Mouse (Mus musculus) layer of hippocampus, adult 11-12 months (tissue): Measurements from ENCODE around the gene Pon1.

Experiments
- DNase-seq: peaks from one replicate; pipeline ENCODE4 v3.0.0; 2022; ENCODE audit warnings: low spot score

Pon1 gene

DNA sequence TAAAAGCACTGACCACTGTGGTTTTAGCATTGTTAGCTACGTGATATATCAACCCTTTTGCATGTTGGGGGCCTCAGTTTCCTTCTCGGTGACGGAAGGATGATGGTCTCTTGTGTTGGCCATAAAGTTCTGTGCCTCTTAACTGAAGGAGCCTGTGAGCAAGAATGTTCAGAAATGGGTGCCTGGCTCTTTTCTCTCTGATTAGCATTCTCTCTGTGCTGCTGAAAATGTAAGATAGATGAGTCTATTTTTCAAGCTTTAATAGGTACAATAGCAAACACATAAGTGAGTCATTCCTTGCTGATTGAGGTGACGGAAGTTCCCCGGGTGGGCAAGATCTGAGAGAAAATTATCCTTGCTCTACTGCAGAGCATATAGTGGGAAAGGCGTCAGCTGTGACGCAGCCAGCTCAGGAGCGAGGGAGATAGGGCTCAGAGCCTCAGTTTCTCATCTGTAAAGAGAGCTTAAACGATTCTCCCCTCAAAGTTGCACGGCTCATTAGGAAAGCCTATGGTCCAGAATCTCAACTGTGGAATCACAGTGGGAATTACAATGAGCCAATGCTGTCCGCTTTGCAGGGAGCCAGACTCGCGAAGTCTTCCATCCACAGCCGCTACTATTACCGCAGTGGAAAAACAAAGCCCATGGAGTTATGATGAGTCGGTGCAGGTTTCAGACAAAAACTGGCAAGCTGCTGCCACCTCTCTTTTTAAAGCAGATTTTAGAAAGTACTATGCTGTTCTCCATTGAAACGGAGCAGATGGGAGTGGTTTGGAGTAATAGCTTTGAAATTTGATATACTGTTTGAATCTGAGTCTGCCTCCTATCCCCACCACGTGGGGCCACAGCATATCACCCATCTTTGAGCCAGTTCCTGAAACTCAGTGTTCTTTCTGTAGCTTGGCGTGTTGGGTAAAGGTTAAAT, 15.5 kb downstream of the Pon1 start:
- DNase-seq = peak; percentile 17

GRCm38 (mm10) chr6:5174179-5174812, 19.4 kb downstream of the Pon1 start:
- no peak for DNase-seq

DNA sequence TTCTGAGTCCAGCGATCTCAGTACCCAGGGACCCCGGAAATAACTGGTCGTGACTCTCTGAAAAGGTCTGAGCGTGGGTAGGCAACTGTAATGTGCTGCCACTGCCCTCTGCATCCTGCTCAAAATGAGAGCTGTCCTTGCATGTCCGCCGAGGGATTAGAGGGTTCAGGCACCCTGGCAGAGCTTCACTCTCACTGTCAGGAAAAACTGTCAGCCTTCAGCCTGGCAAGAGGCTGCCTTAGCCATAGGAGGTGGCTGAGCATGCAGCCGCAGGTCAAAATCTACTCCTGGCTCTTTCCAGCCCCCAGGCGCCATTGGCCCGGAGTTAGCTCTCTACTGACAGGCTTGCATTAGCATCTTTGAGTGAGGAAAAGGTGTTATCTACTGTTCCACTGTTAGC, 21.2 kb downstream of the Pon1 start:
- DNase-seq = no peak

- no peak for DNase-seq
These were observed 22.3 kb downstream of the Pon1 start for GRCm38 (mm10) chr6:5171418-5171817.

DNA sequence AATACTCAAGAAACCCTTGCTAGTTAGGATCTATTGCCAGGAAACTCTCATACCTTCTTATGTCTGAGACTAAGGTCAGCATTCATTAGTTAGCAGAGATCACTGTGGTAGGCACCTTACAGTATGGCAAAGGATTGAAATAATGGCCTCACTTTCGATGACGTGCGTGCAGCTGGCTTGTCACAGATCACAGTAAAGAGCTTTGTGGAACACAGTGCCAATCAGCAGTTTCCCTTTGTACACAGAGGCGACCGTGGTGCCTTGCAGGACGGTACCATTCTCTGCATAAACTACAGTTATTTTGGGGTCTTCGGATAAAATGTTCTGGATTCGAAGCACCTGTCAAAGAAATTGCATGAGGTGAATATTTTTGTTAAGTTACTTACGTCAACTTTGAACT, 25.6 kb downstream of the Pon1 start:
- peak; percentile 18 for DNase-seq

DNA sequence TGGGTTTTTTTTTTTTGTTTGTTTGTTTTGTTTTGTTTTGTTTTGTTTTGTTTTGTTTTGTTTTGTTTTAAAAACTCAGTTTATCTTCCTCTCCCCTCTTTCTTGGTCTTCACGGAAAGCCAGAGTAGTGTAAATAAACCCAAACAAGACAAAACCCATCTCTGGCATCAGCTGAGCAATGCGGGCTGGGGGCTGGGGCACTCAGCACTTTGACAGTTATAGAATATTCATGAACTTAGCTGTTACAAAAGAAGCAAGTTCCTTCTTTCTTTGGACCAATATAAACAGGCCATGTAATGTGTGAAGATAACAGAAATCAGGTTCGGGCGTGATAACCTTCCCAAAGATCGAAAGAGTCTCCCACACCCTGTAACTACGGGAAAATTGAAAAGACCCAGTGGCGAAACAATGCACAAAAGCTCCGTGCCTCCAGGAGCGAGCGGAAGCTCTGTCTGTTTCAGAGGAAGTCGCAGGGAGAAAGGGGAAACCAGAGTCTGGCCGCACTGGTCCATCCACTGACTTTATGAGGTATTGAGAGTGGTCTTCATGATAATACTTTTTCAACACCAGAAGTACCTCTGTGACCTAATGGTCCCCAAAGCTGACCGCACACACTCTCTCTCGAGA, 26.6 kb downstream of the Pon1 start:
- peak; percentile 45 for DNase-seq

DNA sequence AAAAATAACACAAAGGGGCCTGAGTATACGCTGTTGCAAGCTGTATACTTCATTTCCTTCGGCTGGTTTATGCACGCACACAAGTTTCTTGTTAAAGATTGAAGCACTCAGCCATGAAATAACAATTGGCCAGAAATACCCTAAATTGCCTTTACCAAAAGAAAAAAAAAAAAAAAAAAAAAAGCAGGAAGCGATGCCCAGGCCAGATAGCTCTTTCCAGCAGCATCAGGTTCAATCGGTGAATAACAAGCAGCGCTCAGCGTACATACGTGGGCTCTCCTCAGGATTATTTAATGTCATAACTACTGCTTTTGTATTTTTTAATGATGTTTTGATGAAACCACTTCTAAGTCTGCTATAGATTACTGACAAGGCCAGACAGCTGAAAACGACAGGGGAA, 28.9 kb downstream of the Pon1 start:
- DNase-seq = no peak

DNA sequence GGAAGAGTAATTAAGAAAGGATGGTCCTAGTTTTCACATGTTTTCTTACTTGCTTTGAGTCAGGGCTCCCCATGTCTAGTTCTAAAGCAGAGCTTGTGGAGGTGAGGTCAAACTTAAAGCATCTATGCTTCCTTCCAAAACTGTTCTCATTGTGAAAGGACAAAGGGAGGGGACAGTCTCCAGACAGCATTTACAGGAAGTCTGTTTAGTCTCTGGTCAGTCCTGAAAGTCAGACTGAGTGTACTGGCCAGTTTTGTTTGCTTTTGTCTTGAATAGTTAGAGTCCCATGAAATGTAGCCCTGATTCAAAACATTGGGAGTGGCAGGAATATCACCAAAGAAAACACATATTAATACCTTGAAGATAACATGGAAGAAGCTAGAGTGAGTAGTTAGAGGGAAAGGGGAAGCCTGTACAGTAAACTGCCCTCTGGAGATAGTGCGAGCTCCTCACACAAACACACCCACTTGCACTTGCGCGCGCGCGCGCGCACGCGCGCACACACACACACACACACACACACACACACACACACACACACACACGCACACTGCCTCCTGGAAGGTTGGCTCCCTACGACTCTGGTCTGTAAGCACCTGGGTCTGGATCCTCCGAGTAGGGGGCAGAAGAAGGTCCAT, 30.1 kb downstream of the Pon1 start:
- DNase-seq = no peak

- no peak for DNase-seq
These were observed 31.7 kb downstream of the Pon1 start for GRCm38 (mm10) chr6:5162052-5162451.

GRCm38 (mm10) chr6:5159385-5159791, 34.4 kb downstream of the Pon1 start:
- no peak for DNase-seq

- DNase-seq = no peak
These were observed 37.0 kb downstream of the Pon1 start for GRCm38 (mm10) chr6:5156541-5157425.

DNA sequence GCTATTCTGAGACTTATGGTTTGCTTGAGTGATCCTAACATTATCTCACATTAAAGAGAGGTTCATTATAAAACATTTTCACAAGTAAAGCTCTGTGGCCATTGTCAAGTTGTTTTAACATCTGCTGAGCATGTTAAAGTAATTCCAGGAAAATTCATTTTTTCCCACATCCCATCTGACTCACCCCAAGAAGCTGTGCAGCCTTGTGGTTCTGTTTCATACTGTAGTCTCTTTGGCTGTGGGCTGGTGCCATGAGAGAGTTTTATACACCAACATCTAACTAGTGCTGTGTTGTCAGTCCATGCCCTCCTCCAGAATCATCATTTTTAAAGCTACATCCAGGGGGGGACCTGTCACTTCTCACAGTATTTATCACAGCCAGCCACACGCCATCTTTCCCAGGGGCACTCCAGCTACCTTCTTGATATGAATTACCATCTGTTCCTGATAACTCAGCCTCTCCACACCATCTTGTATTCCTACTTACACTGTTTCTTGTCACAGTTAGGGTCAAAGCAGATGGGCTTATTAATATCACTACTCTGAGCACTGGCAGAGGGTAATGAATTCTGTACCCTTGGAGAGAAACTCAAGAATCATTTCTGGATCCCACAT, 38.3 kb downstream of the Pon1 start:
- DNase-seq = no peak

GRCm38 (mm10) chr6:5154786-5155185, 39.0 kb downstream of the Pon1 start:
- DNase-seq = no peak

- no peak for DNase-seq
These were observed 41.6 kb downstream of the Pon1 start for GRCm38 (mm10) chr6:5152185-5152584.

- no peak for DNase-seq
These were observed 42.6 kb downstream of the Pon1 start for GRCm38 (mm10) chr6:5151171-5151570.

DNA sequence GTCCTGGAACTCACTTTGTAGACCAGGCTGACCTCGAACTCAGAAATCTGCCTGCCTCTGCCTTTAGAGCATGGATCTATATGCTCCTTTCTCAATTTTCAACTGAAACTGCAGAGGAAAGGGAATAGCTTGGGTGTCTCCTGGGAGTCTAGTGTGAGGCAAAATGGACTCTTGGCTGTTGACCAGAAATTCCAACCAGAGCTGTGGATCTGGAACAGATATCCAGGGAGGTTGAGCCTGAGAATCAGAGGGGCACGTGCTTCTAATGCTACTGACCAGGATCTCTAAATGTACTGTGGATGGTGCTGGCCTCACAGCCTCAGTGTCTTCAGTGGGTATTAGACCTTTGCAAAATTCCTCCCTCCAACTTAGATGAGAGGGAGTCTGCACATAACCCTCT, 43.8 kb downstream of the Pon1 start:
- DNase-seq = no peak

DNA sequence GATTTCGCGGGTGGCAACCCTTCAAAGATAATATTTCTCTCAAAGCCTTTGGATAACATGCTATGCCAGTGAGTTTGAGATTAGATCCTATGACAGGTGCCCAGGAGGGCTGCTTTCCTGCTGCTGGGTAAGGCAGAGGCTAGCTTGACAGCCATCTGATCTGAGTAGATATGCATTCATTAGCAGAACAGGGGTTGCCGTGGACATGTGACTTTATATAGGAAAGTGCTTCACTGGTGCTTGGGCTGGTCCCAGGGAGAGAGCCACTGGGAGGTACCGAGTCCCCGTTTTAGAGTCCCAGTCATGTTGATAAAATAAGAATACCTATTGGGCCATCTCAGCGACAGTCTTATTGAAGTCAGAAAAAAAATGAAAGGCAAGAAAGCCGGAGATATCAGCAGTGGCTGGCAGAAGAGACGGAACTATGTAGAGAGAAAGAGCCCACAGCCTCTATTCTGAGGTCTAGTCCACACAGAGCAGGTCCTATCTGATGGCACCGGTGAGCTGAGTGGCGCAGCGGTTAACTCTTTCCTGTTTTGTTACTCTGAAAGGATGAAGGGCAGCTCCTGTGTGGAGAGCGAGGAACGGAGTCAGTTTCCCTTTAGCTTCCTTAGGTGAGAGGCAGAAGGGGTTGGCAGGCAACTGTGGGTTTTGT, 46.1 kb downstream of the Pon1 start:
- no peak for DNase-seq

GRCm38 (mm10) chr6:5139666-5140065, 54.1 kb downstream of the Pon1 start:
- no peak for DNase-seq

DNA sequence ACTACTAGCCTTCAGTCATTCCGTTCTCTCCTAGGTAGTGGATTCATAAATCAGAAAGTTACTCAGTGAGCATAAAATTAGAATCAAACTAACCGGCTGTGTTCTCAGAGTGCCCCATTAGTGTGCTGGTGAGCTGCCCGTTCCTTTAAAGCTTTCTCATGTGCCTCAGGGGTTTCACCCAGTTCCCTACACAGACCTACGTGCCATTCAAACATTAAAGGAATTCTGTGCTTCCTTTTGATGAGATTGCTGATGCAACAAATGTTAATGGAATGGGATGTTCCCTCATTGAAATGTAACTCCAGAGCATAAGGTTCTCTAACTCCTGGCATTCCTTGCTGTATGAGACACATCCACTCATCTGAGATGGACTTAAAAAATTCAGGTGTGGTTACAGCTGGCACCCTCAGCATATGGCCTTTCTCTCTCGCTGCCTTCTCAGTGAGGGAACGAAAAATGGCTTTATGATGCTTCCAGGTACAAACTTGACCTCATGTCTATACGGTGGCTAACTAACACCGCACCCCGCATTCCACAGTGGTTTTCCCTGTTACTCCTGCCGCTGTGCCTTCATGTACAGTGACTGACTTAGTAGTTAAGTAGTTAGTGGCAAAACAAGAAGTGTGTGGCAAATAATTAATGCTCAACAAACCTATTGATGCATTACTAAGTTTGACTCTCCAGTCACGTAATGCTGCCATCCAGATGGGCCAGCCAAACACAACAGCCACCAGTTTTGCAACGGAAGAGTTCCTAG, 54.7 kb downstream of the Pon1 start:
- no peak for DNase-seq

DNA sequence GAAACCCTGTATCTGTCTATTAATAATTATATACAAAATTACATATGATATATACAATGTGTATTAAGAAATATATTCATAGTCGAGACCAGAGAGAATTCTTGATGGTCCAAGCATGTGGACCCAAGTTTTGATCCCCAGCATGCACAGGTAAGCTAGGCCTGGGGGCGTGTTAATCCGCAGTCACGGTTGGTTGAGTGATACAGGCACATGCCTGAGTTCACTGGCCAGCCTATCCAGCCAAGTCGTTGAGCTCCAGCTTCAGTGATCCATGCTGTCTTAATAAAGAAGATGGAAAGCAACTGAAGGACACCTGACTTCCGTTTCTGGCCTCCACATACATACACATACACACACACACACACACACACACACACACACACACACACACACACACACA, 57.7 kb downstream of the Pon1 start:
- no peak for DNase-seq
